Mouse (Mus musculus): Measurements from ENCODE around the gene Cdk5. TPM values are rescaled to one million over a fixed set of nuclear protein-coding genes. Genes with fewer than 3 reads are reported as not detected.
A peak's percentile ranks its signal among the peaks of the same experiment; 100 is the strongest.

Cdk5 gene
- polyA plus RNA-seq, 1 experiment from 2014 or later: 8.8 TPM

DNA sequence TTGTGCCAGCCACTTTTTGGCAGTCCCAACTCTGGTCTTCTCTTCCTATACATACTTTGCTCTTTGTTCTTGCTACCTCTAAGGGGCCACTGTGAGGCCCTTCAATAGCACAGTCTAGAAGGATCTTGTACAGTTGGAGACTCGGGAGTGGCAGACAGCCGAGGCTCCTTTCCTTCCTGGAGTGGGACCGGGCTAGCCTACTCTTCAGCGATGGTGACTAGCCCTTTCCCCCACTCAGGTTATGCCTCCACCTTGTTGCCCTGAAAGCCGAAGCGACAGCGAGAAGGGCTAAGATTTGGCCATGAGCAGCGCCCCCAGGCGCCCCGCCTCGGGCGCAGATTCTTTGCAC, 3.9 kb upstream of the Cdk5 start:
- Histone ChIP-seq H3K36me3 (replicated peaks) (peaks cover 28% of the 10 kb centered on the region), H3K27ac (replicated peaks) (no peak overlapping the region), H3K27me3 (peaks cover 16% of the 10 kb centered on the region), H3K4me2 (peak overlapping the region; percentile 93; the same call in 1 of the 2 replicates), H3K4me1 (replicated peaks) (peaks cover 56% of the 10 kb centered on the region), H3K4me3 (replicated peaks) (no peak overlapping the region), H3K9ac (no peak overlapping the region), H3K9me3 (replicated peaks) (no peaks in the 10 kb centered on the region)
- ATAC-seq (ENCODE audit: insufficient read depth): no peak
- 37% methylated on average over 12 of the region's 12 CpGs for WGBS (ENCODE audit: insufficient replicate concordance)

DNA sequence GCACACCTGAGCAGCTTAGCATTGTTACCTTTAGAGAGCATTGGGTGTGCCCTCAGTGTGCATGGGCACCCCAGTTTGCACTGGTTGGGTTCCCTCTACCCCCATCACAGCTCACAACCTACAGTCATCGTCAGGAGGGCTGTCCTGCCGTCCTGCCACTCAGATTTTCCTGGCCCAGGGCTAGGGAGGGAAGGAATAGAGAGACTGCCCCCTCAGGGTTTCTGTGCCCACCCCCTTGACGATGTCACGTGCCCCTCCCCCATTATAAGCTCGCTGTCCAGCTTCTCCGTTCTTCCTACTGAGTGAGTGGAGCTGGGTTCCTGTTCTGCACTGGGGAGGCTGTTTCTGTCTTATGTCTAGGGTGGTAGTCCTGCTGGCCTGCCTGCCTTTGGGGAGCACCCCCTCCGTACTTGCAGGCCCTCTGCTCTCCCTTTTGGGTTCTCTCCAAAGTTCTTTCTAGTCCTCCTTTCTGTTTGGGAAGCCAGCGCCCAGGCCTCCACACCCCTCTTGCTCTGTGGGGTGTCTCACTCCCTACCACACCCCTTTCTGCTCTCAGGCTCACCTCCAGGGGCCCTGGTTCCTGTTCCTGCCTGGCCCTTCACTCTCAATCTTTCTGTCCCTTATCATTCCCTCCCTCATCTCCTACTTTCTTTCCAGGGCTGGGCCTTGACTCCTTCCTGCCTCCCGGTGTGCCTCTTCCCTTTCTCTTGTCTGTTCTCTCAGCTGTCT, 3.4 kb upstream of the Cdk5 start:
- no peak for ATAC-seq (ENCODE audit: insufficient read depth)
- peaks cover 23% of the 10 kb centered on the region for H3K36me3 ChIP-seq (replicated peaks)
- H3K27me3 ChIP-seq: peaks cover 16% of the 10 kb centered on the region
- peaks cover 56% of the 10 kb centered on the region for H3K4me1 ChIP-seq (replicated peaks)
- 15% methylated on average over 9 of the region's 9 CpGs for WGBS (ENCODE audit: insufficient replicate concordance)
- peak overlapping the region; percentile 93 for H3K4me2 ChIP-seq
- H3K27ac ChIP-seq (replicated peaks): no peak overlapping the region
- peak overlapping the region; percentile 73; the same call in 1 of the 2 replicates for H3K4me3 ChIP-seq (replicated peaks)
- no peaks in the 10 kb centered on the region for H3K9me3 ChIP-seq (replicated peaks)
- no peak overlapping the region for H3K9ac ChIP-seq

DNA sequence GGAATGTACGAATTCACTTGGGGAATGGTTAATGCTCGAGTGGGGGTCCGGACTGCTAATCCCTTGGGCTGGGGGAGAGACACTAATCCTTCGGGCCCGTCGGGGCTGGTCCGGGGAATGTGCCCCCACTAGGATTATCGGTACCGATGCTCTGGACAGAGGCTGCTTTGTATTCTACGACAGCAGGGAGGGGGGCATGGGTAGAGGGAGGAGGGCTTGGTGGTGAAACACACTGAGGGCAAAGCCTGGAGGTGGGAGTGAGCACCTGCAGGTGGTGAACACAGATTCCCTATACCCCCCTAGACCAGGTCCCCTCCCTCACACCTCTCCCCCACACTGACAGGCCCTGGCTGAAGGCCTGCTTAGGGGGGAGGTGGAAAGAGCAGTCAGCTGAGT, 2.7 kb upstream of the Cdk5 start:
- Histone ChIP-seq H3K4me2 (peak overlapping the region; percentile 93), H3K36me3 (replicated peaks) (peaks cover 16% of the 10 kb centered on the region), H3K9ac (peak overlapping the region; percentile 80; the same call in 1 of the 2 replicates), H3K4me3 (replicated peaks) (peak overlapping the region; percentile 73), H3K27ac (replicated peaks) (no peak overlapping the region), H3K4me1 (replicated peaks) (peaks cover 56% of the 10 kb centered on the region), H3K27me3 (peaks cover 16% of the 10 kb centered on the region), H3K9me3 (replicated peaks) (no peaks in the 10 kb centered on the region)
- no peak for ATAC-seq (ENCODE audit: insufficient read depth)
- WGBS (ENCODE audit: insufficient replicate concordance): 9% methylated on average over 10 of the region's 10 CpGs

DNA sequence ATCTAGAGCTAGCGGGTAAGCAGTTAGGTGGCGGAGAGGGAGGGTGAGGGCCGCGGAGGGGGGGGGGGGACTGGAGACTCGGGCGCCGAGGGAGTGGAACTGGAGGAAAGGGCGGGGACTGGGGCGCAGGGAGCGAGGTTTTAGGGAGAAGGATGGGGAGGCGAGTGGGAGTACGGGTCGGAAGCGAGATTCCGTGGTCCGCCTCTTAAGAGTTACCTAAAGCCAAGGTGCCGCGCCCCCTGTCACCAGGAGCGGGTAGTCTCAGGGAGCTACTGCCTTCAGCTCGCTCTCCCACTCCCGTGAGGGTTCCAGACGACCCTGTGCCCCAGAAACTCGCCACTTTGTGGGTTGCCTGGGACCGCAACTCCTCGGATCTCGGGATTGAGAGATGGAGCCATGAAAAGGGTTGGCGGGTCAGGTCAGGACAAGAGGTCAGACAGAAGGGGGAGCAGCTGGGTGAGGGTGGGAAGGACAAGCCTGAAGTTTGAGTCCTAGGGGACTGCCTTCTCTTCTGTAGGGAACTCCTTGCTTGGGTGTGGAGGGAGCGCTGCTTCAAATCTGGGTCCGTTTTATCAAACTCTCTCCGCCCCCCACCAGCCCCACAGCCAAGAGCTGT, 2.2 kb upstream of the Cdk5 start:
- ATAC-seq (ENCODE audit: insufficient read depth): no peak
- Histone ChIP-seq H3K4me3 (replicated peaks) (peak overlapping the region; percentile 73), H3K27ac (replicated peaks) (peak overlapping the region; percentile 92; the same call in 1 of the 2 replicates), H3K27me3 (peaks cover 16% of the 10 kb centered on the region), H3K9me3 (replicated peaks) (no peaks in the 10 kb centered on the region), H3K36me3 (replicated peaks) (peaks cover 11% of the 10 kb centered on the region), H3K9ac (peak overlapping the region; percentile 80), H3K4me1 (replicated peaks) (peaks cover 56% of the 10 kb centered on the region), H3K4me2 (peak overlapping the region; percentile 93)
- WGBS (ENCODE audit: insufficient replicate concordance): 1% methylated on average over 29 of the region's 30 CpGs

DNA sequence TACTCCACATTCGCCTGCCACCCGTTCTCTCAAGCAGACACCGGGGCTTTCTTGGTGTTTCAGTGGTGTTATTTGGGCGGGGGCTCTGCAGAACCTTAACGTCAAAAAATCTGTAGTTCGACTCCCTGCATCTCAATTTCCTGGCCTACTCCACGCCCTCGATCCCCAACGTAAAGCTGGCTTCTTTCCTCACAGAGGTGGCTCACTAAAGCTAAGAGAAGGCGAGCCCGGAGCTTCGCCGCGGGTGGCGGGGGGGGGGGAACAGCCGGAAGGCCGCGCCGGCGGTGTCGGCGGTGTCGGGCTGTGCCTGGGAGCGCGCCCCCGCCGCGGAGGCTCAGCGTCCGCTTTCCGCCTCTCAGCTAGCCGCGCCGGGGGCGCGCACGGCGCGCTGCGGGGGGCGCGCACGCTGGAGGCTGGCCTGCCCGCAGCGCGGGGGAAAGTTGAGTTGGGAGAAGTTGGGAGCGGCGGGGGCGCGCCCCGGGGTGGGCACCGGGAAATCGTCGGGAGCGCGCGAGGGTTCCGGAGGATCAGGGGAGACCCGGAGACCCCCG, 1.6 kb upstream of the Cdk5 start:
- Histone ChIP-seq H3K9ac (peak overlapping the region; percentile 80), H3K27ac (replicated peaks) (peak overlapping the region; percentile 92), H3K4me2 (peak overlapping the region; percentile 93), H3K27me3 (peaks cover 16% of the 10 kb centered on the region), H3K4me1 (replicated peaks) (peaks cover 56% of the 10 kb centered on the region), H3K9me3 (replicated peaks) (no peaks in the 10 kb centered on the region), H3K4me3 (replicated peaks) (peak overlapping the region; percentile 73), H3K36me3 (replicated peaks) (peaks cover 6% of the 10 kb centered on the region)
- ATAC-seq (ENCODE audit: insufficient read depth): peak; percentile 51
- under 1% methylated on average over 60 of the region's 60 CpGs for WGBS (ENCODE audit: insufficient replicate concordance)

DNA sequence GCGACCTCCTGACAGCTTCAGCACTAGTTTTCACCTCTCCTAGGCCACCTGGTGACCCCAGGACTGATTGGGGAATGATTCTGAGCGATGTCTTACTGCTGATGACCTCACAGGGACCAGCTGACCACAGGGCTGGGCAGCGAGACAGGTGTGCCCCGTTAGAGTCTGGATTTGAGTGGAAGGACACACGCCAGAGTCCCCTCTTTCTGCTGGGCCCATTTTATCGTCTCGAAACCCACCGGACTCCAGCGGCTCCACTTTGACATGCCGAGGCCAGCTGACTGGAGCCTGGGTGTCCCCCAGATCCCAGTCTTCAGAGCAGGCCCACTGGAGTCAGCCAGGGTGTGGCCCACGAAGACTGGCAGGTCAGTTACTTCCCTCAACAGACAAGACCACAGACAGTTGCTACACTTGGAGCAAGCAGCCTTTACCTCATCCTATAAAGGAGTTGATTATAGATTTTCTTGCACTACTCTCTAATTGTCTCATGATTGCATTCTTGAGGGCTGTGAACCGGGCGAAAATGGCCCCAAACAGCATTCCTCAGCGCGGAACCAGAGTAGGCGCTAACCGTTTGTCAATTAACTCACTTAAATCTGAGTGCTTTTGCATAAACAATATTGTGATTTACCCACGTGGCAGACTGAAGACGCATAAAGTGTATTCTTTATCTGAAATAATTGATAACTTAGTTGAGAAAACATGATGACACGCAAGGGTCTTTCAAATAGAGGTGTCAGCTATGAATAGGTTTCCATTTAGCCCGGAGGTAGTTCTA, 863 bp upstream of the Cdk5 start:
- peak overlapping the region; percentile 80 for H3K9ac ChIP-seq
- 10% methylated on average over 21 of the region's 21 CpGs for WGBS (ENCODE audit: insufficient replicate concordance)

DNA sequence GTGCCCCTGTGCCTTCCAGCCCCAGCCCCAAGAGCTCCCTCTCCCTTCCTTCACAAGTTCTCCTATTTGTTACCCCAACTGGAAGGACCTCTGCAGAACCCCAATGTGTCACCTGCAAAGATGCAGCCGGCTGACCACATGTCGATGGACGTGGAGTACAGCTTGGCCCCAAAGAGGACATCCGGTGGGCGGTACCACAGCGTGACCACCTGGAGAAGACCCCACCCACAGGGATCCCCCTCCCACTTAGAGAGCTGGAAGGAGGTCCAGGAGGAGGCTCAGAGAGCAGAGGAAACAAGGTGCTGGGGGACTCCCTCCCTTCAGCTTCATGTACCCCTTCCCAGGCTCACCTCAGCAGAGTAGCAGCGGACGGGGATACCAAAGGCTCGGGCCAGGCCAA, 2.9 kb downstream of the Cdk5 start:
- ATAC-seq (ENCODE audit: insufficient read depth): no peak
- WGBS (ENCODE audit: insufficient replicate concordance): 78% methylated on average over 9 of the region's 9 CpGs
- Histone ChIP-seq H3K27me3 (0 out of 2 replicates have a peak, but pooled peaks cover 6% of the 10 kb centered on the region), H3K4me1 (replicated peaks) (peaks cover 19% of the 10 kb centered on the region), H3K9ac (no peak overlapping the region), H3K4me3 (replicated peaks) (no peak overlapping the region), H3K4me2 (no peak overlapping the region), H3K9me3 (replicated peaks) (no peaks in the 10 kb centered on the region), H3K27ac (replicated peaks) (no peak overlapping the region), H3K36me3 (replicated peaks) (0 out of 2 replicates have a peak, but pooled peaks cover 9% of the 10 kb centered on the region)

More for the DNA sequence above, 863 bp upstream of the Cdk5 start:
- H3K4me3 ChIP-seq (replicated peaks): peak overlapping the region; percentile 73
- 0 out of 2 replicates have a peak, but pooled peaks cover 3% of the 10 kb centered on the region for H3K36me3 ChIP-seq (replicated peaks)
- H3K9me3 ChIP-seq (replicated peaks): no peaks in the 10 kb centered on the region
- no peak for ATAC-seq (ENCODE audit: insufficient read depth)
- peak overlapping the region; percentile 93 for H3K4me2 ChIP-seq
- H3K27me3 ChIP-seq: peaks cover 16% of the 10 kb centered on the region
- peaks cover 56% of the 10 kb centered on the region for H3K4me1 ChIP-seq (replicated peaks)
- peak overlapping the region; percentile 92 for H3K27ac ChIP-seq (replicated peaks)

DNA sequence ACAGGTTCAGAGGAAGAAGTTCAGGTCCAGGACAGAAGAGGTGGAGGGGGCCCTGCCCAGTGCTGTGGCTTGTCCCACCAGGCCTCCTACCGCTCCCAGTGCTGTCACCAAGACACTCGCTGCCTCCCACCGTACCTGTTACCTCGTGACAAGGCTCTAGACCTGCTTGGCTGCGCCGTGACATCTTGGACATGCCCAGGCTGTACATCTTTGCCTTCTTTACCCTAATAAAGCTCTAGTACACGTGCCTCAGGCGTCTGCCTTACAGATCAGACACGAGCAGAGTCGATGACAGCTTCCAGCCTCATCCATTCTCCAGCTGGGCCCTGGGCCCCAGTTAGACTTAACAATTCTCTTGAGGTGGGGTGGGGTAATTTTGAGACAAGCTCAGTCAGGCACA, 5.7 kb downstream of the Cdk5 start:
- WGBS (ENCODE audit: insufficient replicate concordance): 80% methylated on average over 10 of the region's 10 CpGs
- peaks cover 2% of the 10 kb centered on the region for H3K4me1 ChIP-seq (replicated peaks)
- H3K4me3 ChIP-seq (replicated peaks): no peak overlapping the region
- peaks cover 32% of the 10 kb centered on the region for H3K27me3 ChIP-seq
- ATAC-seq (ENCODE audit: insufficient read depth): no peak
- H3K9ac ChIP-seq: no peak overlapping the region
- H3K9me3 ChIP-seq (replicated peaks): no peaks in the 10 kb centered on the region
- H3K27ac ChIP-seq (replicated peaks): no peak overlapping the region
- no peak overlapping the region for H3K4me2 ChIP-seq
- 0 out of 2 replicates have a peak, but pooled peaks cover 9% of the 10 kb centered on the region for H3K36me3 ChIP-seq (replicated peaks)

DNA sequence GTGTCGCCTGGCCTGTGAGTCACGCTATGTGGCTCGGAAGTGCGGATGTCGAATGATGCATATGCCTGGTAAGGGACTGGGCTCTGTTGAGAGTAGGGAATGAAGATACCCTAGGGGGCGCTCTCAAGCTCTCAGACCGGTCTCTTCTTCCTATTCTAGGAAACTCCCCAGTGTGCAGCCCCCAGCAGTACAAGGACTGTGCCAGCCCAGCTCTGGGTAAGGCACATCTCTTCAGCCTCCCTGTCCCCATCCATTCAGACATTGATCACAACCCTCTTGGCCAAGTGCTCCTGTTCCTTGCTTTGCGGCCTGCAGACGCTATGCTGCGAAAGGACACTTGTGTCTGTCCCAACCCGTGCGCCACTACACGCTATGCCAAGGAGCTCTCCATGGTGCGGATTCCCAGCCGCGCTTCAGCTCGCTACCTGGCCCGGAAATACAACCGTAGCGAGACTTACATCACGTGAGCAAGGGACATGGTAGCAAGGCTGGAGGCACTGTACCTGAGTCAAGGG, 7.1 kb downstream of the Cdk5 start:
- Histone ChIP-seq H3K9me3 (replicated peaks) (no peaks in the 10 kb centered on the region), H3K36me3 (replicated peaks) (0 out of 2 replicates have a peak, but pooled peaks cover 9% of the 10 kb centered on the region), H3K4me2 (no peak overlapping the region), H3K27ac (replicated peaks) (no peak overlapping the region), H3K9ac (no peak overlapping the region), H3K4me3 (replicated peaks) (no peak overlapping the region), H3K27me3 (peaks cover 32% of the 10 kb centered on the region), H3K4me1 (replicated peaks) (no peaks in the 10 kb centered on the region)
- peak; percentile 45; the same call in 1 of the 2 replicates for ATAC-seq (ENCODE audit: insufficient read depth)
- WGBS (ENCODE audit: insufficient replicate concordance): 6% methylated on average over 21 of the region's 21 CpGs

DNA sequence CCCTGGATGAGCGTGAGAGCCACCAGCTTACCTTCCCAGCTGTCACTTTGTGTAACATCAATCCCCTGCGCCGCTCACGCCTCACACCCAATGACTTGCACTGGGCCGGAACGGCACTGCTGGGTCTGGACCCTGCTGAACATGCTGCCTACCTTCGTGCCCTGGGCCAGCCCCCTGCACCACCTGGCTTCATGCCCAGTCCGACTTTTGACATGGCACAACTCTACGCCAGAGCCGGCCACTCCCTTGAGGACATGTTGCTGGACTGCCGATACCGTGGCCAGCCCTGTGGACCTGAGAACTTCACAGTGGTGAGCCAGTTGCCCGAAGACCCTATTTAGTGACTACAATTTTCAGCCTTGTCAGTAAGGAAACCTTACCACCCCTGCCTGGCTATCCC, 9.4 kb downstream of the Cdk5 start:
- WGBS (ENCODE audit: insufficient replicate concordance): 76% methylated on average over 13 of the region's 13 CpGs
- Histone ChIP-seq H3K27me3 (peaks cover 32% of the 10 kb centered on the region), H3K9ac (no peak overlapping the region), H3K4me3 (replicated peaks) (no peak overlapping the region), H3K36me3 (replicated peaks) (0 out of 2 replicates have a peak, but pooled peaks cover 6% of the 10 kb centered on the region), H3K4me1 (replicated peaks) (no peaks in the 10 kb centered on the region), H3K27ac (replicated peaks) (no peak overlapping the region), H3K4me2 (no peak overlapping the region), H3K9me3 (replicated peaks) (no peaks in the 10 kb centered on the region)
- ATAC-seq (ENCODE audit: insufficient read depth): no peak
